Mouse (Mus musculus) heart, postnatal 0 days (tissue): ENCODE measurements around the gene Dcun1d3.

Experiments
- CTCF ChIP-seq: IDR thresholded peaks from 2 replicates; pipeline ENCODE4 v1.5.1; 2016; ENCODE audit warnings: antibody characterized with exemption, control low read depth, low read depth
- EP300 ChIP-seq: IDR thresholded peaks from 2 replicates; pipeline ENCODE4 v1.6.1; 2016; ENCODE audit warnings: antibody characterized with exemption, low read depth

GRCm38 (mm10) chr7:119936321-119936720, 40.2 kb upstream of the Dcun1d3 start:
- TF ChIP-seq CTCF (no peak), EP300 (no peak)
